Mouse (Mus musculus) cerebellum, postnatal 36 days (tissue): ENCODE data around the gene Rnf20.
"Not testable (repeated sequence)": the region's sequence is repeated elsewhere in the genome, so short reads cannot be mapped to it uniquely, and the experiment has no call there.

Experiments
- DNase-seq, 2 experiments: peaks; one replicate each; pipeline ENCODE4 v3.0.0; 2021 to 2022; ENCODE audit warnings: mixed read lengths in 2 of 2

Rnf20 gene

GRCm38 (mm10) chr4:49631319-49632138 is at the start of gene Rnf20:
Gene Rnf20, plus strand, starts transcription at chr4:49632006.
- DNase-seq = peak; percentile 95

DNA sequence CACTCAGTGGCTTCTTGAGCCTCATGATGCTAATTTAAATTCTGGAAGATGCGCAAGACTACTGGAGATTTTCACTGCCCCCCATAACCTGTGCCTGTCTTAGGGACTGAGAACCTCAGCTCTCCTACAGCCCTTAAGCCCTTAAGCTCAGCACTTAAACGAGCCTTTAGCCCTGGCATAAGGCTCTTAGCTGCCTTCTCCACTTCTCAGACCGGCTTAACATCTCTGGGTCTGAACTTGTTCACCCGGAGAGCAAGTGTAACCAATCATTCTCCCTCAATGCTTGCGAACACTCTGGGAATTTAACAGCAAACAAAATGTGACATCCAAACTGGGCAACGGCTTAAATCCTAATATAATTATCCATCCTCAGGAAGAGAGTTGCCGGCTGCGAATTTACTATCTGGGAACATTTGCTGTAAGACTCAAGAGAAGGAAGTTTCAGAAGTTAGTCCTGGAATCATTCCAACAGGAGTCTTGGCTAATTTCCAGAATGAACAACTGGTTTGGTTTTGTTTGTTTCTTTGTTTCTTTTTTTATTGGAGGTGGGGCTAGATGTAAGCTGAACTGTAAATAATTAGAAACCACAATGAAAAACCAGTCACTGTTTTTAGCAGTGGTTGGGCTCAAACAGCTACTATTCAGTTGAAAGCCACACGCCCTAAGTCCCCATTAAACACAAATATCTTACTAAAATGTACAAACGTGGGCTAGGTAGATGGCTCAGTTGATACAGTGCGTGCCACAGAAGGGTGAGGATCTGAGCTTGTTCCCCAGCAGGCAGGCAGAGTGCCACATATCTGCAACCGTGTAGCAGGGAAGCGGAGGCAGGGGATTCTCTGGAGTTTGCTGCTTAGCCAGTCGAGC is 47.6 kb upstream of the Rnf20 start:
- no peak for DNase-seq

DNA sequence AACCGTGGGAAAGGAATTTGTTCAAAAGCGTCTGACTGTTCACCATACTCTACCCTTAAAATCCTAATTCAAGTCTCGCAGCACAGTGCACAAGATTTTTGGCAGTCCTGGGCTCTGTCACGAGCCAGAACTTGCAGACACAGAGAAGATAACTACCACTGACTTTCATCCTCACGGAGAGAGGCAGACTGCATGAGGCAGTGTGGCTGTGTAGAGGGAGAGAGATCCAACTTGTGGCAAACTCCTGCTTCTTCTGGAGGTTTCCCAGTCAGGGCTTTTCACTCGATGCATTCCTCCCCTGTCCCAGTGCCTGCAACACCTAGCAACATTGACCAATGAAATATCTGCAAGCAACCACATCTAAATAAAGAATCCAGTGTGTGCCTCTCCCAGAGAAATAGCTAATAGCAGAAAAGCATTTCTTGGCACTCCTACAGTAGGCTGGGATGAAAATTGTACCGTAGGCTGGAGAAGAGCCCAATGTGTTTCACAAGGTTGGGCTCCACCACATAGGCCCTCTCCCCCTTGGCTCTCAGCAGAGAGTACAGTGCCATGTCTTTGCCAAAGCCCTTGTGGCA is 46.2 kb upstream of the Rnf20 start:
- no peak for DNase-seq

GRCm38 (mm10) chr4:49586811-49587210 is 45.0 kb upstream of the Rnf20 start:
- DNase-seq = no peak

DNA sequence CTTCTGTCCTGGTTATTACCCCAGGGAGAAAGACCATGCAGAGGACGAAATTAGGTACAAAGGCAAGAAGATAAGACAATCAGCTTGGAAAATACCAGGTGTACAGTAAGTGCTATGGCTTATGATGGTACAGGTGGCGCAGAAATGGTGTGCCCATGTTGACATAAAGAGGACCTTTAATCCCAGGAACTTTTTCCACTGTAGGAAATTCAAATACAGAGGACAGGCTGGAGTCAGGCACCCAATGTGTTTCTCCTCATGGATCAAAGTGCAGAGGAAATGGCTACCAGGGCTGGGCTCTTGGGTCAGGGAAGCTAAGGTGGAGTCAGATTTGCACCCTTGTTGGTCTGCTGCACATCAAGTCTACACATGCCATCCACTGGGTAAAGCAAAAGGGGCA is 41.7 kb upstream of the Rnf20 start:
- DNase-seq = no peak

- DNase-seq = peak in 1 of 2 experiments; percentile 78
Measured at GRCm38 (mm10) chr4:49596846-49597182, 35.0 kb upstream of the Rnf20 start.

GRCm38 (mm10) chr4:49597183-49598100 is 34.4 kb upstream of the Rnf20 start, which contains the start of gene Tmem246:
Gene Tmem246, minus strand, starts transcription at chr4:49597876.
- DNase-seq = peak; percentile 80

DNA sequence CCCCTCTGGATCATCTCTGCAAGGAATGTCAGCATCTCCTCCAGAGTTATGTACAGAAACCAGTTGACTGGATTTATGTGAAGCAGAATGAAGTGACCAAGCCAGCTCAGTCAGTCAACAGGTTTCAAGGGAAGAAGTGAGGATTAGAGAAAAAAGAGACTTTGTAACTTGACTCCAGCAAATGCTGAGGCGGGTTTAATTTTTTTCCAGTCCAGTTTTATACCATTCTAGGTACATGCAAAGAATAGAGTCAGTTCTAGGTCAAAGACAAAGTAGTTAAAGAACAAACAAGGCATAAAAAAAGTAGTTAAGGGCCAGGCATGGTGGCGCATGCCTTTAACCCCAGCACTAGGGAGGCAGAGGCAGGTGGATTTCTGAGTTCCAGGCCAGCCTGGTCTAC is 28.6 kb upstream of the Rnf20 start:
- no peak for DNase-seq

GRCm38 (mm10) chr4:49604016-49604546 is 27.7 kb upstream of the Rnf20 start:
- no peak for DNase-seq

DNA sequence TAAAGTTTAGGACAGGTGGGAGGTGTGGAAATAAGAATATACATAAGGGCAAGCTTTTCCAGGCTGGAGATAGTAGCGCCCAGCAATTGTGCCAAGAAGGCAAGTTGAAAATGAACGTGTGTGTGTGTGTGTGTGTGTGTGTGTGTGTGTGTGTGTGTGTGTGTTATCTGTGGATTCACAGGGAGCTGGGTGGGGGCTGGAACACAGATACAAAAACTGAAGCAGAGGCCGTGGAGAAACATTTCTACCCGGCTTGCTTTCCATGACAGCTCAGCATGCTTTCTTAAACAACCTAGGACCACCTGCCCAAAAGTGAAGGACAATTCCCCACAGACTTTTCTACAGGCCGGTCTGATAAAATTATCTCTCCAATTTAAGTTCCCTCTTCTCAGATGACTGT is 27.2 kb upstream of the Rnf20 start:
- DNase-seq = no peak

- no peak for DNase-seq
Measured at GRCm38 (mm10) chr4:49605459-49605858, 26.3 kb upstream of the Rnf20 start.

- DNase-seq = no peak
Measured at GRCm38 (mm10) chr4:49616924-49617323, 14.9 kb upstream of the Rnf20 start.

DNA sequence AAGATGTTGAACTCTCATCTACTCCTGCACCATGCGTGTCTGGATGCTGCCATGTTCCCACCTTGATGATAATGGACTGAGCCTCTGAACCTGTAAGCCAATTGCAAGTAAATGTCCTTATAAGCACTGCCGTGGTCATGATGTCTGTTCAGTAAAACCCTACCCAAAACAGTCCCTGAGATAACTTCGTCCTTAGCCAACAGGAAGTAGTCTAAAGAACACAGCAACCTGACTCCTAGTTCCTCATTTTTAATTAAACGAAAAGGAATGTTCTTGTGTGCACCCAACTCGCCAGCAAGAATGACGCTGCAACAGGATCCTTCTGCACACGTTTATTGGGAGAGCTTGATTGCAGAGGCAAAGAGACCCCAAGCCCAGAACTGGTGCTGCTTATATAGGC is 11.9 kb upstream of the Rnf20 start:
- not testable (repeated sequence) for DNase-seq

GRCm38 (mm10) chr4:49622272-49622671 is 9.5 kb upstream of the Rnf20 start:
- no peak for DNase-seq

DNA sequence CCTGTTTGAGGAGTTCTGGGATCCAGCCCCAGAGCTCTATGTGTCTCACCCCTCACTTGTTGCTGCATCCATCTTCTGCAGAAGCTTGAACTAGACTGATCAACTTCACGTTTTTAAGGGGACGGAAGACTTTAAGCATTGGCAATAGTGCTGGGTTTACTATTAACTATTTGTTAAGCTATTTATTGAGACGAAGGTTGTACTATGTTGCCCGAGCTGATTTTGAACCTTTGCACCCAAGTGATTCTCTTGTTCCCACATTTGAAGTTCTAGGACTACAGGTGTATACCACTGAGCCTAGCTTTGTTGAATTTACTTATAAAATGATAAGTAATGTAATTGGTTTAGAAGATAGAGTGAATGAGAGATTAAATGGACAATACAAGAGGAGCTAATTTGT is 7.9 kb upstream of the Rnf20 start:
- DNase-seq = no peak

DNA sequence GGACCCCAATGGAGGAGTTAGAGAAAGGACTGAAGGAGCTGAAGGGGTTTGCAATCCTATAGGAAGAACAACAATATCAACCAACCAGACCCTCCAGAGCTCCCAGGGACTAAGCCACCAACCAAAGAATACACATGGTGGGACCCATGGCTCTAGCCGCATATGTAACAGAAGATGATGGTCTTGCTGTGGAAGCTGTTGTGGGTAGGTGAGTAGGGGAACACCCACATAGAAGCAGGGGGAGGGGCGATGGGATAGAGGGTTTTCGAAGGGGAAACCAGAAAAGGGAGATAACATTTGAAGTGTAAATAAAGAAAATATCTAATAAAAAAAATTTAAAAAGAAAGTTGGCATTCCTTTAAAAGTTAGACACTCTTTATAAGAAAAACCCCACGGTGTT is 6.8 kb upstream of the Rnf20 start:
- DNase-seq = not testable (repeated sequence)

- peak; percentile 71 to 80 for DNase-seq
Measured at GRCm38 (mm10) chr4:49626973-49627372, 4.8 kb upstream of the Rnf20 start.

DNA sequence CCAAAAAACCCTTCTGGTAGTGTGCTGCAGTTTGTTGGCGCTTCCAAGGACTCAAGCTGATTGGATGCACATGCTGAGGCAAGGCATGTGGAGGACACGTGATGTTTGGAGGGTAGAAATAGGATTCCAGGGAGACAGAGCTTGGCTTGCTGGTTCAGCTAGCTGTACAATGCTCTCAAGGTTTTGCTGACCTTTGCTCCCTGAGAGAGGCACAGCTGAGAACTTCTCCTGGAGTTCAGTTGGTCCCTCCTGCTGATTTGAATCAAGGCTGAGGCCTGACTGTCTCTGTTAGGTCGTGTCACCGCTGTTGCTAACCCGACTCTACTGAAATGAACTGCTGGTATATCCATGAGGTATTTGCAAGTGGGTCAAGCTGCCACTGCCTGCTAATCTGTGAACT is 2.9 kb upstream of the Rnf20 start:
- no peak for DNase-seq

DNA sequence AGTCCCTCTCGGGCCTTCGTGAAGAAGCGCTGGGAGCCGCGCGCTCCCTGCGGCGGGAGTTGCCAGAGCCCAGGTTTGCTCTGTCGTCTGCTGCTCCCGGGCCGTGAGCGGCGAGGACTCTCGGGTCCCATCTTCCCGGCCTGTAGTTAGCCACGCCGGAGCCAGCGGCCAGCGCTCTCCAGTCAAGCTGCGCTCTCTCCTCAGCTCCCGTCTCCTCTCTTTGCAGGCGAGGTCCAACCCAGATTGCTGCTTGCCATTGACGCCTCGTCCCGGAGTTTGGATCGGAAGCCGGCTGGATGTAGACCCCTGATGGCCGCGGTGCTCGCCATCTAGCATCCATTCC is 304 bp downstream of the Rnf20 start:
- DNase-seq = no peak

GRCm38 (mm10) chr4:49637821-49638220 is 6.0 kb downstream of the Rnf20 start:
- peak in 1 of 2 experiments; percentile 30 for DNase-seq

- no peak for DNase-seq
Measured at GRCm38 (mm10) chr4:49639913-49640312, 8.1 kb downstream of the Rnf20 start.

- DNase-seq = no peak
Measured at GRCm38 (mm10) chr4:49659421-49659820, 27.6 kb downstream of the Rnf20 start.
